Mouse (Mus musculus): ENCODE measurements around the gene Prkcd. TPM values are rescaled to one million over a fixed set of nuclear protein-coding genes. Genes with fewer than 3 reads are reported as not detected.

The Prkcd gene
- polyA plus RNA-seq, 1 experiment from 2014 or later, result 56.2 TPM

GRCm38 (mm10) chr14:30650969-30651368, 25.0 kb upstream of the Prkcd start:
- ATAC-seq (ENCODE audit: insufficient number of reproducible peaks, insufficient read depth, low FRiP score, low TSS enrichment, low read depth), result no peak
- 25% methylated on average over 4 of the region's 4 CpGs for WGBS
- H3K9me3 ChIP-seq, result no peaks in the 10 kb centered on the region

GRCm38 (mm10) chr14:30649745-30650144, 23.7 kb upstream of the Prkcd start:
- Histone ChIP-seq H3K4me1 (replicated peaks) (peaks cover 6% of the 10 kb centered on the region; the same call in 1 of the 2 replicates), H3K9me3 (no peaks in the 10 kb centered on the region), H3K4me2 (no peak overlapping the region), H3K9ac (replicated peaks) (no peak overlapping the region), H3K27me3 (no peaks in the 10 kb centered on the region), H3K4me3 (replicated peaks) (no peak overlapping the region), H3K36me3 (no peaks in the 10 kb centered on the region), H3K27ac (no peak overlapping the region)
- ATAC-seq (ENCODE audit: insufficient number of reproducible peaks, insufficient read depth, low FRiP score, low TSS enrichment, low read depth), result no peak
- WGBS, result 84% methylated on average over 8 of the region's 8 CpGs

More at GRCm38 (mm10) chr14:30650969-30651368, 25.0 kb upstream of the Prkcd start:
- Histone ChIP-seq H3K9ac (replicated peaks) (no peak overlapping the region), H3K27me3 (no peaks in the 10 kb centered on the region), H3K4me2 (no peak overlapping the region), H3K27ac (no peak overlapping the region), H3K4me1 (replicated peaks) (peaks cover 10% of the 10 kb centered on the region), H3K36me3 (no peaks in the 10 kb centered on the region), H3K4me3 (replicated peaks) (no peak overlapping the region)

- 54% methylated on average over 3 of the region's 3 CpGs for WGBS
- no peak for ATAC-seq (ENCODE audit: insufficient number of reproducible peaks, insufficient read depth, low FRiP score, low TSS enrichment, low read depth)
- Histone ChIP-seq H3K9ac (replicated peaks) (no peak overlapping the region), H3K36me3 (no peaks in the 10 kb centered on the region), H3K9me3 (no peaks in the 10 kb centered on the region), H3K27ac (no peak overlapping the region), H3K4me3 (replicated peaks) (no peak overlapping the region), H3K4me2 (no peak overlapping the region), H3K27me3 (no peaks in the 10 kb centered on the region), H3K4me1 (replicated peaks) (0 out of 2 replicates have a peak, but pooled peaks cover 6% of the 10 kb centered on the region)
Observed at GRCm38 (mm10) chr14:30648478-30648877, 22.5 kb upstream of the Prkcd start.

GRCm38 (mm10) chr14:30646486-30646885, 20.5 kb upstream of the Prkcd start:
- WGBS, result 85% methylated on average over 1 of the region's 1 CpGs
- H3K4me2 ChIP-seq, result no peak overlapping the region
- no peak for ATAC-seq (ENCODE audit: insufficient number of reproducible peaks, insufficient read depth, low FRiP score, low TSS enrichment, low read depth)
- no peak overlapping the region for H3K4me3 ChIP-seq (replicated peaks)
- no peaks in the 10 kb centered on the region for H3K9me3 ChIP-seq
- H3K9ac ChIP-seq (replicated peaks), result no peak overlapping the region
- no peaks in the 10 kb centered on the region for H3K36me3 ChIP-seq
- no peak overlapping the region for H3K27ac ChIP-seq
- H3K27me3 ChIP-seq, result no peaks in the 10 kb centered on the region
- 0 out of 2 replicates have a peak, but pooled peaks cover 6% of the 10 kb centered on the region for H3K4me1 ChIP-seq (replicated peaks)

- no peaks in the 10 kb centered on the region for H3K36me3 ChIP-seq
- no peak overlapping the region for H3K9ac ChIP-seq (replicated peaks)
- no peak overlapping the region for H3K4me2 ChIP-seq
- H3K4me1 ChIP-seq (replicated peaks), result no peaks in the 10 kb centered on the region; the same call in 1 of the 2 replicates
- H3K27ac ChIP-seq, result no peak overlapping the region
- WGBS, result 60% methylated on average over 8 of the region's 8 CpGs
- no peaks in the 10 kb centered on the region for H3K9me3 ChIP-seq
- ATAC-seq (ENCODE audit: insufficient number of reproducible peaks, insufficient read depth, low FRiP score, low TSS enrichment, low read depth), result no peak
- H3K4me3 ChIP-seq (replicated peaks), result no peak overlapping the region
- H3K27me3 ChIP-seq, result no peaks in the 10 kb centered on the region
Observed at GRCm38 (mm10) chr14:30645066-30645465, 19.1 kb upstream of the Prkcd start.

- H3K36me3 ChIP-seq, result no peaks in the 10 kb centered on the region
- no peak overlapping the region for H3K4me3 ChIP-seq (replicated peaks)
- H3K4me2 ChIP-seq, result no peak overlapping the region
- WGBS, result 82% methylated on average over 2 of the region's 2 CpGs
- no peak for ATAC-seq (ENCODE audit: insufficient number of reproducible peaks, insufficient read depth, low FRiP score, low TSS enrichment, low read depth)
- H3K27ac ChIP-seq, result no peak overlapping the region
- H3K4me1 ChIP-seq (replicated peaks), result no peaks in the 10 kb centered on the region; the same call in 1 of the 2 replicates
- H3K9ac ChIP-seq (replicated peaks), result no peak overlapping the region
- no peaks in the 10 kb centered on the region for H3K9me3 ChIP-seq
- H3K27me3 ChIP-seq, result no peaks in the 10 kb centered on the region
Observed at GRCm38 (mm10) chr14:30644026-30644425, 18.0 kb upstream of the Prkcd start.

- H3K4me2 ChIP-seq, result no peak overlapping the region
- no peaks in the 10 kb centered on the region for H3K9me3 ChIP-seq
- no peak overlapping the region for H3K9ac ChIP-seq (replicated peaks)
- no peak overlapping the region for H3K27ac ChIP-seq
- peaks cover 13% of the 10 kb centered on the region for H3K4me1 ChIP-seq (replicated peaks)
- no peaks in the 10 kb centered on the region for H3K36me3 ChIP-seq
- no peak for ATAC-seq (ENCODE audit: insufficient number of reproducible peaks, insufficient read depth, low FRiP score, low TSS enrichment, low read depth)
- 76% methylated on average over 2 of the region's 2 CpGs for WGBS
- no peaks in the 10 kb centered on the region for H3K27me3 ChIP-seq
- H3K4me3 ChIP-seq (replicated peaks), result no peak overlapping the region
Observed at GRCm38 (mm10) chr14:30641748-30642147, 15.7 kb upstream of the Prkcd start.

GRCm38 (mm10) chr14:30638686-30639085, 12.7 kb upstream of the Prkcd start:
- Histone ChIP-seq H3K36me3 (no peaks in the 10 kb centered on the region), H3K9ac (replicated peaks) (no peak overlapping the region), H3K27me3 (no peaks in the 10 kb centered on the region), H3K4me1 (replicated peaks) (peaks cover 19% of the 10 kb centered on the region), H3K27ac (no peak overlapping the region), H3K9me3 (no peaks in the 10 kb centered on the region), H3K4me2 (no peak overlapping the region), H3K4me3 (replicated peaks) (no peak overlapping the region)
- 83% methylated on average over 4 of the region's 4 CpGs for WGBS
- no peak for ATAC-seq (ENCODE audit: insufficient number of reproducible peaks, insufficient read depth, low FRiP score, low TSS enrichment, low read depth)

- Histone ChIP-seq H3K9me3 (no peaks in the 10 kb centered on the region), H3K27me3 (no peaks in the 10 kb centered on the region), H3K9ac (replicated peaks) (no peak overlapping the region), H3K4me3 (replicated peaks) (no peak overlapping the region), H3K36me3 (no peaks in the 10 kb centered on the region), H3K4me1 (replicated peaks) (peaks cover 19% of the 10 kb centered on the region), H3K27ac (peak overlapping the region; percentile 68; the same call in 1 of the 2 replicates), H3K4me2 (no peak overlapping the region)
- ATAC-seq (ENCODE audit: insufficient number of reproducible peaks, insufficient read depth, low FRiP score, low TSS enrichment, low read depth), result no peak
- 92% methylated on average over 4 of the region's 4 CpGs for WGBS
Observed at GRCm38 (mm10) chr14:30638009-30638408, 12.0 kb upstream of the Prkcd start.

- H3K27ac ChIP-seq, result peak overlapping the region; percentile 68
- no peaks in the 10 kb centered on the region for H3K27me3 ChIP-seq
- no peaks in the 10 kb centered on the region for H3K9me3 ChIP-seq
- no peak overlapping the region for H3K9ac ChIP-seq (replicated peaks)
- H3K4me3 ChIP-seq (replicated peaks), result no peak overlapping the region
- ATAC-seq (ENCODE audit: insufficient number of reproducible peaks, insufficient read depth, low FRiP score, low TSS enrichment, low read depth), result peak; percentile 32; the same call in 1 of the 2 replicates
- H3K36me3 ChIP-seq, result no peaks in the 10 kb centered on the region
- 49% methylated on average over 2 of the region's 2 CpGs for WGBS
- peaks cover 28% of the 10 kb centered on the region for H3K4me1 ChIP-seq (replicated peaks)
- no peak overlapping the region for H3K4me2 ChIP-seq
Observed at GRCm38 (mm10) chr14:30637087-30637486, 11.1 kb upstream of the Prkcd start.

GRCm38 (mm10) chr14:30636499-30636898, 10.5 kb upstream of the Prkcd start:
- H3K4me1 ChIP-seq (replicated peaks), result peaks cover 29% of the 10 kb centered on the region
- H3K27me3 ChIP-seq, result no peaks in the 10 kb centered on the region

GRCm38 (mm10) chr14:30635219-30635910, 9.4 kb upstream of the Prkcd start:
- H3K4me1 ChIP-seq (replicated peaks), result peaks cover 33% of the 10 kb centered on the region
- no peaks in the 10 kb centered on the region for H3K9me3 ChIP-seq
- no peak overlapping the region for H3K4me2 ChIP-seq
- H3K36me3 ChIP-seq, result no peaks in the 10 kb centered on the region
- no peak for ATAC-seq (ENCODE audit: insufficient number of reproducible peaks, insufficient read depth, low FRiP score, low TSS enrichment, low read depth)
- no peak overlapping the region for H3K4me3 ChIP-seq (replicated peaks)
- H3K9ac ChIP-seq (replicated peaks), result no peak overlapping the region
- no peaks in the 10 kb centered on the region for H3K27me3 ChIP-seq
- 86% methylated on average over 13 of the region's 13 CpGs for WGBS
- no peak overlapping the region for H3K27ac ChIP-seq

More at GRCm38 (mm10) chr14:30636499-30636898, 10.5 kb upstream of the Prkcd start:
- 77% methylated on average over 9 of the region's 9 CpGs for WGBS
- no peak overlapping the region for H3K4me2 ChIP-seq
- ATAC-seq (ENCODE audit: insufficient number of reproducible peaks, insufficient read depth, low FRiP score, low TSS enrichment, low read depth), result no peak
- no peaks in the 10 kb centered on the region for H3K36me3 ChIP-seq
- H3K9me3 ChIP-seq, result no peaks in the 10 kb centered on the region
- no peak overlapping the region for H3K4me3 ChIP-seq (replicated peaks)
- H3K9ac ChIP-seq (replicated peaks), result no peak overlapping the region
- H3K27ac ChIP-seq, result 0 out of 2 replicates have a peak overlapping the region, but pooled peaks have one; percentile 24

Measured in limb, embryonic 12.5 days (tissue).